Mouse (Mus musculus): ENCODE measurements at regions not wholly inside any gene's neighbourhood (a gene's known extent, or its start where the extent isn't known, plus 50 kb on each side); places are given as distances from the start of the nearest gene placed in this dataset.

GRCm38 (mm10) chr9:61167097-61167842 lies 204.9 kb upstream of the Tle3 start:
- Histone ChIP-seq H3K27ac (ENCODE audit: low read length) (peak overlapping the region; percentile 92), H3K4me2 (ENCODE audit: low read depth, low read length) (no peak overlapping the region), H3K4me3 (ENCODE audit: low read length) (no peak overlapping the region), H3K9me3 (ENCODE audit: control insufficient read depth, low read length) (no peaks in the 10 kb centered on the region), H3K36me3 (ENCODE audit: control insufficient read depth, insufficient read depth, low read length) (no peaks in the 10 kb centered on the region), H3K9ac (ENCODE audit: low read length) (no peak overlapping the region), H3K4me1 (replicated peaks; ENCODE audit: control insufficient read depth, insufficient read depth, low read length) (peaks cover 43% of the 10 kb centered on the region), H3K27me3 (ENCODE audit: control insufficient read depth, insufficient read depth, low read depth, low read length) (peaks cover 3% of the 10 kb centered on the region; the same call in 1 of the 2 replicates)
- ATAC-seq (ENCODE audit: low read depth): peak; percentile 54
- 18% methylated on average over 11 of the region's 11 CpGs for WGBS

- Histone ChIP-seq H3K27me3 (ENCODE audit: control insufficient read depth, insufficient read depth, low read depth, low read length) (no peaks in the 10 kb centered on the region; the same call in 1 of the 2 replicates), H3K36me3 (ENCODE audit: control insufficient read depth, insufficient read depth, low read length) (no peaks in the 10 kb centered on the region), H3K4me3 (ENCODE audit: low read length) (no peak overlapping the region), H3K4me1 (replicated peaks; ENCODE audit: control insufficient read depth, insufficient read depth, low read length) (peaks cover 35% of the 10 kb centered on the region), H3K9ac (ENCODE audit: low read length) (no peak overlapping the region), H3K9me3 (ENCODE audit: control insufficient read depth, low read length) (no peaks in the 10 kb centered on the region), H3K4me2 (ENCODE audit: low read depth, low read length) (no peak overlapping the region), H3K27ac (ENCODE audit: low read length) (no peak overlapping the region)
- no peak for ATAC-seq (ENCODE audit: low read depth)
- WGBS: 85% methylated on average over 7 of the region's 7 CpGs
Observed at GRCm38 (mm10) chr9:61168931-61169330, 203.2 kb upstream of the Tle3 start.

GRCm38 (mm10) chr9:61169506-61170090 lies 202.6 kb upstream of the Tle3 start:
- 72% methylated on average over 9 of the region's 9 CpGs for WGBS
- Histone ChIP-seq H3K27me3 (ENCODE audit: control insufficient read depth, insufficient read depth, low read depth, low read length) (no peaks in the 10 kb centered on the region; the same call in 1 of the 2 replicates), H3K4me3 (ENCODE audit: low read length) (no peak overlapping the region), H3K27ac (ENCODE audit: low read length) (no peak overlapping the region), H3K9ac (ENCODE audit: low read length) (no peak overlapping the region), H3K9me3 (ENCODE audit: control insufficient read depth, low read length) (no peaks in the 10 kb centered on the region), H3K4me2 (ENCODE audit: low read depth, low read length) (no peak overlapping the region), H3K36me3 (ENCODE audit: control insufficient read depth, insufficient read depth, low read length) (no peaks in the 10 kb centered on the region), H3K4me1 (replicated peaks; ENCODE audit: control insufficient read depth, insufficient read depth, low read length) (peaks cover 30% of the 10 kb centered on the region)
- no peak for ATAC-seq (ENCODE audit: low read depth)

GRCm38 (mm10) chr9:61170921-61171320 lies 201.2 kb upstream of the Tle3 start:
- H3K4me3 ChIP-seq (ENCODE audit: low read length): no peak overlapping the region
- no peaks in the 10 kb centered on the region; the same call in 1 of the 2 replicates for H3K27me3 ChIP-seq (ENCODE audit: control insufficient read depth, insufficient read depth, low read depth, low read length)
- no peak overlapping the region for H3K4me2 ChIP-seq (ENCODE audit: low read depth, low read length)
- no peaks in the 10 kb centered on the region for H3K36me3 ChIP-seq (ENCODE audit: control insufficient read depth, insufficient read depth, low read length)
- ATAC-seq (ENCODE audit: low read depth): no peak
- H3K27ac ChIP-seq (ENCODE audit: low read length): no peak overlapping the region
- H3K9ac ChIP-seq (ENCODE audit: low read length): no peak overlapping the region
- H3K4me1 ChIP-seq (replicated peaks; ENCODE audit: control insufficient read depth, insufficient read depth, low read length): peaks cover 20% of the 10 kb centered on the region
- H3K9me3 ChIP-seq (ENCODE audit: control insufficient read depth, low read length): no peaks in the 10 kb centered on the region
- 90% methylated on average over 6 of the region's 6 CpGs for WGBS

GRCm38 (mm10) chr9:61172421-61172820 lies 199.7 kb upstream of the Tle3 start:
- Histone ChIP-seq H3K9me3 (ENCODE audit: control insufficient read depth, low read length) (no peaks in the 10 kb centered on the region), H3K36me3 (ENCODE audit: control insufficient read depth, insufficient read depth, low read length) (no peaks in the 10 kb centered on the region), H3K4me1 (replicated peaks; ENCODE audit: control insufficient read depth, insufficient read depth, low read length) (peaks cover 7% of the 10 kb centered on the region), H3K9ac (ENCODE audit: low read length) (no peak overlapping the region), H3K27ac (ENCODE audit: low read length) (no peak overlapping the region), H3K27me3 (ENCODE audit: control insufficient read depth, insufficient read depth, low read depth, low read length) (no peaks in the 10 kb centered on the region; the same call in 1 of the 2 replicates), H3K4me3 (ENCODE audit: low read length) (no peak overlapping the region), H3K4me2 (ENCODE audit: low read depth, low read length) (no peak overlapping the region)
- no peak for ATAC-seq (ENCODE audit: low read depth)

GRCm38 (mm10) chr9:61173548-61173947 lies 198.6 kb upstream of the Tle3 start:
- no peak overlapping the region for H3K9ac ChIP-seq (ENCODE audit: low read length)
- ATAC-seq (ENCODE audit: low read depth): peak; percentile 41; the same call in 1 of the 2 replicates

GRCm38 (mm10) chr9:61175381-61175780 lies 196.8 kb upstream of the Tle3 start:
- Histone ChIP-seq H3K4me3 (ENCODE audit: low read length) (no peak overlapping the region), H3K27ac (ENCODE audit: low read length) (no peak overlapping the region), H3K4me1 (replicated peaks; ENCODE audit: control insufficient read depth, insufficient read depth, low read length) (no peaks in the 10 kb centered on the region), H3K36me3 (ENCODE audit: control insufficient read depth, insufficient read depth, low read length) (no peaks in the 10 kb centered on the region), H3K9me3 (ENCODE audit: control insufficient read depth, low read length) (no peaks in the 10 kb centered on the region), H3K27me3 (ENCODE audit: control insufficient read depth, insufficient read depth, low read depth, low read length) (no peaks in the 10 kb centered on the region; the same call in 1 of the 2 replicates), H3K9ac (ENCODE audit: low read length) (no peak overlapping the region), H3K4me2 (ENCODE audit: low read depth, low read length) (no peak overlapping the region)
- WGBS: 93% methylated on average over 2 of the region's 2 CpGs
- ATAC-seq (ENCODE audit: low read depth): no peak

More at GRCm38 (mm10) chr9:61173548-61173947, 198.6 kb upstream of the Tle3 start:
- Histone ChIP-seq H3K36me3 (ENCODE audit: control insufficient read depth, insufficient read depth, low read length) (no peaks in the 10 kb centered on the region), H3K27me3 (ENCODE audit: control insufficient read depth, insufficient read depth, low read depth, low read length) (no peaks in the 10 kb centered on the region; the same call in 1 of the 2 replicates), H3K9me3 (ENCODE audit: control insufficient read depth, low read length) (no peaks in the 10 kb centered on the region), H3K27ac (ENCODE audit: low read length) (no peak overlapping the region), H3K4me3 (ENCODE audit: low read length) (no peak overlapping the region), H3K4me2 (ENCODE audit: low read depth, low read length) (no peak overlapping the region), H3K4me1 (replicated peaks; ENCODE audit: control insufficient read depth, insufficient read depth, low read length) (no peaks in the 10 kb centered on the region)

GRCm38 (mm10) chr9:61176856-61177255 lies 195.3 kb upstream of the Tle3 start:
- no peaks in the 10 kb centered on the region; the same call in 1 of the 2 replicates for H3K27me3 ChIP-seq (ENCODE audit: control insufficient read depth, insufficient read depth, low read depth, low read length)
- H3K27ac ChIP-seq (ENCODE audit: low read length): no peak overlapping the region
- 90% methylated on average over 3 of the region's 3 CpGs for WGBS
- H3K4me1 ChIP-seq (replicated peaks; ENCODE audit: control insufficient read depth, insufficient read depth, low read length): no peaks in the 10 kb centered on the region
- ATAC-seq (ENCODE audit: low read depth): no peak
- no peak overlapping the region for H3K4me2 ChIP-seq (ENCODE audit: low read depth, low read length)
- H3K9me3 ChIP-seq (ENCODE audit: control insufficient read depth, low read length): no peaks in the 10 kb centered on the region
- no peaks in the 10 kb centered on the region for H3K36me3 ChIP-seq (ENCODE audit: control insufficient read depth, insufficient read depth, low read length)
- H3K9ac ChIP-seq (ENCODE audit: low read length): no peak overlapping the region
- no peak overlapping the region for H3K4me3 ChIP-seq (ENCODE audit: low read length)

GRCm38 (mm10) chr9:61186541-61187420 lies 185.4 kb upstream of the Tle3 start:
- no peaks in the 10 kb centered on the region for H3K36me3 ChIP-seq (ENCODE audit: control insufficient read depth, insufficient read depth, low read length)
- WGBS: 62% methylated on average over 8 of the region's 8 CpGs
- H3K27me3 ChIP-seq (ENCODE audit: control insufficient read depth, insufficient read depth, low read depth, low read length): no peaks in the 10 kb centered on the region
- no peak overlapping the region for H3K27ac ChIP-seq (ENCODE audit: low read length)
- no peak overlapping the region for H3K4me2 ChIP-seq (ENCODE audit: low read depth, low read length)
- H3K9ac ChIP-seq (ENCODE audit: low read length): no peak overlapping the region
- no peaks in the 10 kb centered on the region for H3K4me1 ChIP-seq (replicated peaks; ENCODE audit: control insufficient read depth, insufficient read depth, low read length)
- H3K4me3 ChIP-seq (ENCODE audit: low read length): no peak overlapping the region
- no peak for ATAC-seq (ENCODE audit: low read depth)
- H3K9me3 ChIP-seq (ENCODE audit: control insufficient read depth, low read length): peaks cover 7% of the 10 kb centered on the region
